Mouse (Mus musculus) lung, embryonic 15.5 days (tissue): ENCODE data around the gene Krtdap. TPM values are rescaled to one million over a fixed set of nuclear protein-coding genes. Genes with fewer than 3 reads are reported as not detected.

ENCODE experiments used
- ATAC-seq: fragments of 200-750 bp; cut with Nextera tagmentation; 2 replicates; pipeline ENCODE4 v1.8.0; 2017; ENCODE audit warnings: moderate number of reproducible peaks, borderline replicate concordance; ENCODE audit not compliant: low FRiP score, low TSS enrichment; ENCODE audit errors: extremely low read depth
- H3K27ac ChIP-seq: fragments of 300-500 bp; sonication (generic); 2 replicates; pipeline ENCODE4 v1.5.1; 2015; ENCODE audit warnings: moderate library complexity, mild to moderate bottlenecking, inconsistent platforms
- H3K27me3 ChIP-seq: fragments of 300-500 bp; sonication (generic); 2 replicates; pipeline ENCODE4 v1.6.1; 2015; ENCODE audit warnings: inconsistent platforms
- H3K36me3 ChIP-seq: fragments of 300-500 bp; sonication (generic); 2 replicates; pipeline ENCODE4 v1.6.1; 2015; ENCODE audit warnings: inconsistent platforms
- H3K4me1 ChIP-seq: fragments of 300-500 bp; sonication (generic); 2 replicates; pipeline ENCODE4 v1.6.1; 2015; ENCODE audit warnings: inconsistent platforms
- H3K4me2 ChIP-seq: fragments of 300-500 bp; sonication (generic); 2 replicates; pipeline ENCODE4 v1.6.1; 2015; ENCODE audit warnings: inconsistent platforms, mild to moderate bottlenecking, moderate library complexity
- H3K4me3 ChIP-seq: fragments of 300-500 bp; sonication (generic); 2 replicates; pipeline ENCODE4 v1.5.1; 2015; ENCODE audit warnings: mild to moderate bottlenecking, inconsistent platforms
- H3K9ac ChIP-seq: fragments of 300-500 bp; sonication (generic); 2 replicates; pipeline ENCODE4 v1.6.1; 2015; ENCODE audit warnings: inconsistent platforms
- H3K9me3 ChIP-seq: fragments of 300-500 bp; sonication (generic); 2 replicates; pipeline ENCODE4 v1.6.1; 2016; ENCODE audit warnings: inconsistent platforms
- WGBS: fragments of 180-500 bp; shearing (Covaris S2); methylation state at CpG from one replicate; pipeline ENCODE4 v1.1.7; 2015; 5-methylcytosine and 5-hydroxymethylcytosine counted together
- polyA plus RNA-seq: library from polyadenylated mRNA; unstranded; fragments of >200 nt; fragmentation: Nextera tagmentation; extraction: Ambion mirVana; gene quantifications from 2 replicates; pipeline ENCODE4 v1.2.1, GENCODE M21; 2015

Krtdap gene
- polyA plus RNA-seq, 1 experiment from 2014 or later: 5.1 TPM

GRCm38 (mm10) chr7:30765173-30765572, 22.5 kb upstream of the Krtdap start:
- Histone ChIP-seq H3K36me3 (no peaks in the 10 kb centered on the region), H3K4me1 (peaks cover 6% of the 10 kb centered on the region; the same call in 1 of the 2 replicates), H3K9ac (no peak overlapping the region), H3K4me3 (no peak overlapping the region), H3K27ac (no peak overlapping the region), H3K9me3 (no peaks in the 10 kb centered on the region), H3K27me3 (no peaks in the 10 kb centered on the region), H3K4me2 (no peak overlapping the region)
- WGBS: 42% methylated on average over 11 of the region's 11 CpGs
- no peak for ATAC-seq

GRCm38 (mm10) chr7:30766408-30766807, 21.3 kb upstream of the Krtdap start:
- no peak overlapping the region for H3K27ac ChIP-seq
- no peak for ATAC-seq
- no peaks in the 10 kb centered on the region for H3K36me3 ChIP-seq
- 81% methylated on average over 4 of the region's 4 CpGs for WGBS
- H3K9ac ChIP-seq: no peak overlapping the region
- H3K4me2 ChIP-seq: no peak overlapping the region
- no peak overlapping the region for H3K4me3 ChIP-seq
- no peaks in the 10 kb centered on the region for H3K9me3 ChIP-seq
- H3K4me1 ChIP-seq: no peaks in the 10 kb centered on the region
- no peaks in the 10 kb centered on the region for H3K27me3 ChIP-seq

DNA sequence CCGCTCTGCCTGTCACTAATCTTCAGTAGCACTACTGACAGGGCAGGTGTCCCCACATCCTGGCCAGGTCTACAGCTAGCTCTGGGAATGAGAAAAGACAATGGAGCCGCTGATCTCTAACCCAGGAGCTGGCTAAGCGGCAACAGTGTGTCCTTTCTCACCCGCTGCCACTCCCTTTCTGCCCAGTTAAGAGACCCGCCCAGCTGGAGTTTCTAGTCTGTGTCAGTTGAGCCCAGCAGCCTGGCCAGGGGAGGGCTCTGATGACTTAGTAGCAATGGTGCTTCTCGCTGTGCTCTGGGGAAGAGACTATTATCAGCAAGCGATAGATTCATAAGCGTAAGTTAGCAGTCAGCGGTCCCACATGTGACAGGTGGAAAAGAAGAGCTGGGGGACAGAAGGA, 18.5 kb upstream of the Krtdap start:
- no peaks in the 10 kb centered on the region for H3K9me3 ChIP-seq
- H3K4me2 ChIP-seq: no peak overlapping the region
- ATAC-seq: no peak
- H3K27me3 ChIP-seq: no peaks in the 10 kb centered on the region
- H3K4me3 ChIP-seq: no peak overlapping the region
- H3K9ac ChIP-seq: no peak overlapping the region
- H3K36me3 ChIP-seq: no peaks in the 10 kb centered on the region
- WGBS: 33% methylated on average over 9 of the region's 9 CpGs
- no peaks in the 10 kb centered on the region for H3K4me1 ChIP-seq
- no peak overlapping the region for H3K27ac ChIP-seq

GRCm38 (mm10) chr7:30776104-30776503, 11.6 kb upstream of the Krtdap start:
- Histone ChIP-seq H3K27me3 (no peaks in the 10 kb centered on the region), H3K4me3 (no peak overlapping the region), H3K9me3 (no peaks in the 10 kb centered on the region), H3K4me1 (no peaks in the 10 kb centered on the region), H3K4me2 (no peak overlapping the region), H3K36me3 (no peaks in the 10 kb centered on the region), H3K9ac (no peak overlapping the region), H3K27ac (no peak overlapping the region)
- ATAC-seq: no peak
- 80% methylated on average over 9 of the region's 9 CpGs for WGBS

GRCm38 (mm10) chr7:30777081-30777579, 10.6 kb upstream of the Krtdap start:
- Histone ChIP-seq H3K4me1 (no peaks in the 10 kb centered on the region), H3K4me3 (no peak overlapping the region), H3K27ac (no peak overlapping the region), H3K9ac (no peak overlapping the region), H3K9me3 (no peaks in the 10 kb centered on the region), H3K36me3 (no peaks in the 10 kb centered on the region), H3K4me2 (no peak overlapping the region), H3K27me3 (no peaks in the 10 kb centered on the region)
- WGBS: 38% methylated on average over 7 of the region's 7 CpGs
- no peak for ATAC-seq

DNA sequence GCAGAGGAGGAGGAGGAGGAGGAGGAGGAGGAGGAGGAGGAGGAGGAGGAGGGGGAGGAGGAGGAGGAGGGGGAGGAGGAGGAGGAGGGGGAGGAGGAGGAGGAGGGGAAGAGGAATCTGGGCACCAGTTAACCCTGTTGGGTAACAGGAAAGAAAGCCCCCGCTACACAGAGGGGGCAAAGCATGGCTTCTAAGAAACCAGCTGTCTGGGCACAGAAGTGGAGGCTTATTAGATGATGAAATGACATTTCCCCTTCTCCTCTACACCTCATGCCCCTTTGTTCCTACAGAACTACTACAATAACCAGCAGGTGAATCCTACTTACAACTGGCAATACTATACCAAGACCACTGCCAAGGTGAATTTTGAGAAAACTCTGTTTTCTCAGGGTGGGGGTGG, 9.8 kb upstream of the Krtdap start:
- H3K36me3 ChIP-seq: no peaks in the 10 kb centered on the region
- no peak overlapping the region for H3K4me3 ChIP-seq
- no peak for ATAC-seq
- no peak overlapping the region for H3K9ac ChIP-seq
- WGBS: 71% methylated on average over 1 of the region's 1 CpGs
- no peak overlapping the region for H3K27ac ChIP-seq
- H3K27me3 ChIP-seq: no peaks in the 10 kb centered on the region
- no peaks in the 10 kb centered on the region for H3K4me1 ChIP-seq
- H3K4me2 ChIP-seq: no peak overlapping the region
- no peaks in the 10 kb centered on the region for H3K9me3 ChIP-seq

DNA sequence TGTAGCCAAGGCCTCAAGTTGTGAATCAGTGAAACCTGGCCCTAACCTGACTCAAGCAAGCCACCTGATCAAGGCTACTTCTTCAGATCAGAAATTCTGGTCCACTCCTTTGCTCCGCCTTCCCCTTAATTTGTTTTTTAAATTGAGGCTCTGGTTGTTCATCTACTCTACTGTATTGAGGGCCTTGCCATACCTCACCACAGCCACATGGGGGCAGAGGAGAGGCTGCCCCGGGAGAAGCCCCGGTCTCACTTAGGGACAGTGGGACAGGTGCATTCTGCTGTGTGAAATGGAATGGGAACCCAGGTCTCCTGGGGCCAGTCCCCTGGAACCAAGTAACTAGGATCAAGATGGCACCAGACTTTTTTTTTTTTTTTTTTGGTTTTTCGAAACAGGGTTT, 5.9 kb upstream of the Krtdap start:
- Histone ChIP-seq H3K4me1 (no peaks in the 10 kb centered on the region), H3K36me3 (no peaks in the 10 kb centered on the region), H3K27ac (no peak overlapping the region), H3K4me3 (no peak overlapping the region), H3K9me3 (no peaks in the 10 kb centered on the region), H3K9ac (no peak overlapping the region), H3K27me3 (no peaks in the 10 kb centered on the region), H3K4me2 (no peak overlapping the region)
- ATAC-seq: no peak
- WGBS: 58% methylated on average over 4 of the region's 4 CpGs

GRCm38 (mm10) chr7:30782658-30783057, 5.0 kb upstream of the Krtdap start:
- Histone ChIP-seq H3K4me1 (no peaks in the 10 kb centered on the region), H3K36me3 (no peaks in the 10 kb centered on the region), H3K27ac (no peak overlapping the region), H3K4me3 (no peak overlapping the region), H3K4me2 (no peak overlapping the region), H3K27me3 (0 out of 2 replicates have a peak, but pooled peaks cover 1% of the 10 kb centered on the region), H3K9ac (no peak overlapping the region), H3K9me3 (no peaks in the 10 kb centered on the region)
- no peak for ATAC-seq
- WGBS: 57% methylated on average over 3 of the region's 3 CpGs

- Histone ChIP-seq H3K4me3 (no peak overlapping the region), H3K9me3 (no peaks in the 10 kb centered on the region), H3K4me1 (no peaks in the 10 kb centered on the region), H3K9ac (no peak overlapping the region), H3K4me2 (no peak overlapping the region), H3K36me3 (no peaks in the 10 kb centered on the region), H3K27ac (no peak overlapping the region), H3K27me3 (peaks cover 4% of the 10 kb centered on the region; the same call in 1 of the 2 replicates)
- ATAC-seq: no peak
- WGBS: 32% methylated on average over 1 of the region's 1 CpGs
These were observed 2.5 kb upstream of the Krtdap start for GRCm38 (mm10) chr7:30785154-30785553.

- no peak overlapping the region for H3K4me2 ChIP-seq
- no peak for ATAC-seq
These were observed 1.8 kb upstream of the Krtdap start for GRCm38 (mm10) chr7:30785721-30786546.

DNA sequence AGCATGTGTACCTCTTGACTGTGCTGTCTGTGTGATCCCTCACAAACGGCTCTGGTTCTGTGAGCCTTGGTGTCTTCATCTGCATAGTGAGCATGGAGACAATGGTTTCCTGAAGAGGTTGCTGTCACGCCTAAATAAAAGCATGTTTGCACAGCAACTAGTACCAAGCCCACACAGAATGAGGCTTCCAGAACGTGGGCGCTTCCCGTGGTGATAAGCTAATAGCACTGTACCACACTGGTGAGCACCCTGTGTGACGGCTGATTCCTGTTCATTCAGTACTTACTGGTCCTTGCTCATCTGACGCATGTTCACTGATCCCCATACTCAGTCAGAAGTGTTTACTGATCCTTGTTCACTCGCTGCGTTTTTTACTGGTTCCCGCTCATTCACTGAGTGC, 2.4 kb downstream of the Krtdap start:
- WGBS: 57% methylated on average over 10 of the region's 10 CpGs
- H3K4me1 ChIP-seq: no peaks in the 10 kb centered on the region
- no peak for ATAC-seq

More at GRCm38 (mm10) chr7:30785721-30786546, 1.8 kb upstream of the Krtdap start:
- Histone ChIP-seq H3K9me3 (no peaks in the 10 kb centered on the region), H3K9ac (no peak overlapping the region), H3K4me1 (no peaks in the 10 kb centered on the region), H3K27me3 (peaks cover 4% of the 10 kb centered on the region; the same call in 1 of the 2 replicates), H3K4me3 (no peak overlapping the region), H3K27ac (no peak overlapping the region), H3K36me3 (no peaks in the 10 kb centered on the region)
- 62% methylated on average over 13 of the region's 13 CpGs for WGBS

GRCm38 (mm10) chr7:30791921-30792320, 4.2 kb downstream of the Krtdap start:
- Histone ChIP-seq H3K4me3 (no peak overlapping the region), H3K36me3 (no peaks in the 10 kb centered on the region), H3K9me3 (no peaks in the 10 kb centered on the region), H3K27ac (no peak overlapping the region), H3K9ac (no peak overlapping the region), H3K4me1 (no peaks in the 10 kb centered on the region), H3K27me3 (peaks cover 4% of the 10 kb centered on the region; the same call in 1 of the 2 replicates), H3K4me2 (no peak overlapping the region)
- no peak for ATAC-seq
- 19% methylated on average over 9 of the region's 9 CpGs for WGBS

More for the DNA sequence above, 2.4 kb downstream of the Krtdap start:
- Histone ChIP-seq H3K9ac (no peak overlapping the region), H3K36me3 (no peaks in the 10 kb centered on the region), H3K27me3 (peaks cover 4% of the 10 kb centered on the region; the same call in 1 of the 2 replicates), H3K27ac (no peak overlapping the region), H3K4me2 (no peak overlapping the region), H3K9me3 (no peaks in the 10 kb centered on the region), H3K4me3 (no peak overlapping the region)
